Mouse (Mus musculus) hindbrain, embryonic 15.5 days (tissue): ENCODE data around the gene Vmn1r119. TPM values are rescaled to one million over a fixed set of nuclear protein-coding genes. Genes with fewer than 3 reads are reported as not detected.
"Not testable (repeated sequence)": the region's sequence is repeated elsewhere in the genome, so short reads cannot be mapped to it uniquely, and the experiment has no call there.

ENCODE experiments used
- ATAC-seq: fragments of 200-750 bp; cut with Nextera tagmentation; 2 replicates; pipeline ENCODE4 v1.8.0; 2017; ENCODE audit warnings: low read depth, moderate number of reproducible peaks, moderate TSS enrichment; ENCODE audit not compliant: low FRiP score
- H3K27ac ChIP-seq: fragments of 300-500 bp; sonication (generic); replicated peaks from 2 replicates; pipeline ENCODE4 v1.5.1; 2015; ENCODE audit warnings: mild to moderate bottlenecking, inconsistent platforms
- H3K27me3 ChIP-seq: fragments of 300-500 bp; sonication (generic); 2 replicates; pipeline ENCODE4 v1.6.1; 2015; ENCODE audit warnings: control low read depth, inconsistent platforms
- H3K36me3 ChIP-seq: fragments of 300-500 bp; sonication (generic); 2 replicates; pipeline ENCODE4 v1.6.1; 2015; ENCODE audit warnings: control low read depth, inconsistent platforms
- H3K4me1 ChIP-seq: fragments of 300-500 bp; sonication (generic); replicated peaks from 2 replicates; pipeline ENCODE4 v1.6.1; 2015; ENCODE audit warnings: control low read depth, inconsistent platforms
- H3K4me2 ChIP-seq: fragments of 300-500 bp; sonication (generic); 2 replicates; pipeline ENCODE4 v1.6.1; 2015; ENCODE audit warnings: moderate library complexity, mild to moderate bottlenecking, inconsistent platforms
- H3K4me3 ChIP-seq: fragments of 300-500 bp; sonication (generic); 2 replicates; pipeline ENCODE4 v1.5.1; 2015; ENCODE audit warnings: mild to moderate bottlenecking, inconsistent platforms
- H3K9ac ChIP-seq: fragments of 300-500 bp; sonication (generic); 2 replicates; pipeline ENCODE4 v1.6.1; 2015; ENCODE audit warnings: inconsistent platforms
- H3K9me3 ChIP-seq: fragments of 300-500 bp; sonication (generic); 2 replicates; pipeline ENCODE4 v1.6.1; 2016; ENCODE audit warnings: control low read depth, inconsistent platforms
- WGBS: fragments of 180-500 bp; shearing (Covaris S2); methylation state at CpG from one replicate; pipeline ENCODE4 v1.1.7; 2015; 5-methylcytosine and 5-hydroxymethylcytosine counted together
- polyA plus RNA-seq: library from polyadenylated mRNA; unstranded; fragments of >200 nt; fragmentation: Nextera tagmentation; extraction: Ambion mirVana; gene quantifications from 2 replicates; pipeline ENCODE4 v1.2.1, GENCODE M21; 2015

Vmn1r119 gene
- polyA plus RNA-seq: not detected in 2 replicates

GRCm38 (mm10) chr7:21012355-21012754 lies at the start of gene Vmn1r119:
TSS of gene Vmn1r119 (minus strand) at chr7:21012455.
- no CpG with 5 or more reads among the region's 2 CpGs for WGBS
- not testable (repeated sequence) for H3K9ac ChIP-seq, H3K4me2 ChIP-seq, H3K9me3 ChIP-seq, H3K27me3 ChIP-seq, H3K27ac ChIP-seq, ATAC-seq, H3K4me1 ChIP-seq, H3K4me3 ChIP-seq, H3K36me3 ChIP-seq

DNA sequence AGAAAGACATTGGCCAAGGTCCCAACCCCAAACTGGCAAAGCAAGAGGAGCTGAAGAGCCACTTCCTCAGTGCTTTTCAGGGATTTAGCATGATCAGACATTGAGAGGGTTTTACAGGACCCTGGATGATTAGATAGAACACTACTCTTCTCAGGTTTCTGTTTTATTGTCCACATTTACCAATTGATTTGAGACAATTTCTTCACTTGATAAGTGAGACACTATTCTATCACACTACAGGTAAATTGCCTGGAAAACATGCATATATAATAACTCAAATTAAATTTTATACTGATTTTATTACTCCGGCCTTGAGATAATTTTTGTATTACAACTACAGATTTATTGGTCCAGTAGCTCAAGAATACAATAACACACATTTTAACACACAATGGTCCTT lies 41.4 kb upstream of the Vmn1r119 start, which contains the start of gene Vmn1r120:
Gene Vmn1r120, minus strand, starts transcription at position 101 of the 400 bp plus-strand sequence.
- H3K36me3 ChIP-seq, H3K9ac ChIP-seq, H3K27ac ChIP-seq, H3K27me3 ChIP-seq, H3K4me1 ChIP-seq, H3K4me3 ChIP-seq, ATAC-seq, H3K9me3 ChIP-seq, H3K4me2 ChIP-seq: not testable (repeated sequence)
- 80% methylated on average over 1 of the region's 1 CpGs for whole genome bisulfite sequencing

Other genes with a start within 250 kb of the Vmn1r119 start
- not detected in 2 replicates for gene Vmn1r112, start 241.3 kb downstream of the Vmn1r119 start, polyA plus RNA-seq
- gene Vmn1r113, start 225.2 kb downstream of the Vmn1r119 start, polyA plus RNA-seq: not detected in 2 replicates
- not detected in 2 replicates for gene Vmn1r114, start 200.3 kb downstream of the Vmn1r119 start, polyA plus RNA-seq
- not detected in 2 replicates for gene Vmn1r115, start 167.5 kb downstream of the Vmn1r119 start, polyA plus RNA-seq
- gene Vmn1r116, start 140.2 kb downstream of the Vmn1r119 start, polyA plus RNA-seq: not detected in 2 replicates
- gene Vmn1r117, start 128.3 kb downstream of the Vmn1r119 start, polyA plus RNA-seq: not detected in 2 replicates
- not detected in 2 replicates for gene Vmn1r118, start 100.1 kb downstream of the Vmn1r119 start, polyA plus RNA-seq
- not detected in 2 replicates for gene Vmn1r120, start 41.3 kb upstream of the Vmn1r119 start, polyA plus RNA-seq
- not detected in 2 replicates for gene Vmn1r121, start 86.1 kb upstream of the Vmn1r119 start, polyA plus RNA-seq
- not detected in 2 replicates for gene Vmn1r122, start 121.7 kb upstream of the Vmn1r119 start, polyA plus RNA-seq
- not detected in 2 replicates for gene Vmn1r123, start 149.7 kb upstream of the Vmn1r119 start, polyA plus RNA-seq
- gene Gm5157, start 178.0 kb upstream of the Vmn1r119 start, polyA plus RNA-seq: not detected in 2 replicates
- gene Vmn1r124, start 248.2 kb upstream of the Vmn1r119 start, polyA plus RNA-seq: not detected in 2 replicates